Mouse (Mus musculus): ENCODE measurements around the gene Ube2q1.

DNA sequence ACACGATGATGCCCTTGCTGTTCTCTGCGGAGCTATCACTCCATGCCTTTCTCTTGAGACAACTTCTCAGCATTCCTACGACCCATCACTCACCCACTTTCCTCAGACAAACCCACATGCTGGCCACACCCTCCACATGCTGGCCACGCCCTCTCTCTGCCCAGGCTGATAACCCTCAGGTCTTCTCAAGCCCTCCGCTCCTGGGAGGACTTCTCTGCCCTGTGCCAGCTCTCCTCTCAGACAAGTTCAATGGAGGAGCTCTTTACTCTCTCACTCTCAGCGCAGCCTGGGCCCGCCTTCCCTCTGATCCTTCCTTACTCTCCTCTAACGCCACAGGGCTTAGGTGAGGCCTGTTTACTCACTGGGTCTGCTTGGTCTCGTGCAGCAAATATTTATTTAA, 35.2 kb downstream of the Ube2q1 start:
- TF ChIP-seq GATA1 (IDR thresholded peaks at IDR 0.05; ENCODE audit: borderline replicate concordance, low read length) (no peak), FLI1 (IDR thresholded peaks at IDR 0.05; ENCODE audit: low read length) (no peak)

Data from megakaryocyte, embryonic 14.5 days (primary cell).